Mouse (Mus musculus) stomach, postnatal 0 days (tissue): ENCODE measurements around the gene Tln2.

ENCODE experiments used
- CTCF ChIP-seq: IDR thresholded peaks from 2 replicates; pipeline ENCODE4 v1.5.1; 2016; ENCODE audit warnings: antibody characterized with exemption, low read depth, mild to moderate bottlenecking, moderate library complexity
- EP300 ChIP-seq: optimal IDR thresholded peaks from 2 replicates; pipeline ENCODE3; 2016; ENCODE audit warnings: antibody characterized with exemption

DNA sequence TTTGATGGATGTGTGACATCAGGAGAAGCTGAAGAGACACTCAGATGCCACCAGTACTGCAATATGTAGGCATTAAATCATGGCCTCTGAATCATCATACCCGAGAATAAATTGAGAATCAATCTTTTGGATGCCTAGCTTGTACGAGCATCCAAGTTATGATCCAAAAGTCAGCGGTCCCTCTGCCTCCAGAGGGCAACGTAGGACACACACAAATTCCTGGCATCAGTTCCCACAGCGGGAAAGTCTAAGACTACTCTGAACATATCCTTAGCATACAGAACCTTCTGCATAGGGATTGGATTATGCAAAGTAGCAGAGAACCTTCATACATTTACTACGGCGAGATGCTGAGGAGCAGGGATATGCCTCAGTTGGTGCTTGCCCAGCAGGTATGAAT lies 210.5 kb downstream of the Tln2 start:
- TF ChIP-seq CTCF (peak; percentile 58), EP300 (no peak)
